Mouse (Mus musculus): ENCODE measurements around the gene Rrp7a.

DNA sequence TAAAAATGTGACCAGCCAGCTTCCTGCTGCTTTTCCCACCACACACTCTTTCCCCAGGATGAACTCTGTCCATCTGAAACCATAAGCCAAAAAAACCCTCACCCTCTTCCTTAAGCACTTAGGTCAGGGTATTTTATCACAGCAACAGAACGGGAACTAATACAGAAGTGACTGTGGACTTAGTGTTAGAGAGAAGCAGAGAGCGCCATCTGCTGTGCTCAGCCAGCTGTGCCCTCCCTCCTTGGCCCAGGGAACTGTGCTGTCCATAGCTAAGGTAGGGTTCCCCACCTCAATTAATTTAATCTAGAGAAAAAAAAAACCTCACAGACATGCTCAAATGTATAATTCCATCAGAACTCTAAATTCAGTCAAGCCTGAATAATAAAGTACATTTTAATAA, 26.7 kb downstream of the Rrp7a start:
- TF ChIP-seq CTCF (IDR thresholded peaks at IDR 0.05; ENCODE audit: control insufficient read depth, insufficient read depth, insufficient read length): peak; percentile 84
- no peak for TF ChIP-seq CEBPB (IDR thresholded peaks at IDR 0.05; ENCODE audit: low read depth)
- TF ChIP-seq MYOD1 (IDR thresholded peaks at IDR 0.05; ENCODE audit: control insufficient read depth, insufficient read length, low read depth): no peak
- TF ChIP-seq USF1 (IDR thresholded peaks at IDR 0.05; ENCODE audit: low read depth): no peak
- TF ChIP-seq MYOG (IDR thresholded peaks at IDR 0.05; ENCODE audit: control insufficient read depth, extremely low read depth, insufficient read length): no peak
- TF ChIP-seq MAX (IDR thresholded peaks at IDR 0.05): no peak
